Mouse (Mus musculus) layer of hippocampus, adult 9-10 months (tissue): Measurements from ENCODE around the gene Relb.

Experiments used
- DNase-seq: peaks from one replicate; pipeline ENCODE4 v3.0.0; 2022; ENCODE audit warnings: low spot score

The Relb gene

DNA sequence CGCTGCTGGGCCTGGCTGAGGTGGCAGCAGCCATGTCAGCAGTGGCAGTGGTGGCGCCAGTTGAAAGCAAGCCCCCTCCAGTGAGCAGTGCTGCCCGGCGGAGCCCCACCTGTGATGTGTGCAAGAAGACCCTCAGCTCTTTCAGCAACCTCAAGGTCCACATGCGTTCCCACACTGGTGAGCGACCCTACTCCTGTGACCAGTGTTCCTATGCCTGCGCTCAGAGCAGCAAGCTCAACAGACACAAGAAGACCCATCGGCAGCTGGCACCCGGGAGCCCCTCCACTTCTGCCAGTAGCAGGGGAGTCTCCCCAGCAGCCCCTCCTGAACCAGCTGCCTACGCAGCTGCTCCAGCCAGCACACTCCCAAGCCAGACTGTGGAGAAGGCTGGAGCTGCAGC, 49.5 kb downstream of the Relb start:
- no peak for DNase-seq

DNA sequence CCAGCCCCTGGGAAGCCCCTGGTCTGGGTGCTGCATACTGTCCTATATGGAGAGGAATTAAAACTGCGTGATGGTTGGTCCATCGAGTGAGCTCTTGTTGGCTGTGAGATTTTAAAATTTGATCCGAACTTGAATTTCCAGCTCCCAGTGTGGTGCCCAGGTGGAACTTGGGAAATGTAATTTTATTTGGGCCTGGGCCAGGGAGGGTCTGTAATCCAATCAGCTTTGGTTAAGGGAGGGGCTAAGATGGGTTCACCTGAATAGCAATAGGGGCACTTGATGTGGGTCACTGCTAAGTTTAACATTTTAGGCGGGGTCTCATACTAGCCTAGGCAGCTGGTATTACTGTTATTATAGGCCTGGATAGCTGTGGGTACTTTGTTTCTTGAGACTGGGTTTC, 50.8 kb downstream of the Relb start:
- DNase-seq = no peak

DNA sequence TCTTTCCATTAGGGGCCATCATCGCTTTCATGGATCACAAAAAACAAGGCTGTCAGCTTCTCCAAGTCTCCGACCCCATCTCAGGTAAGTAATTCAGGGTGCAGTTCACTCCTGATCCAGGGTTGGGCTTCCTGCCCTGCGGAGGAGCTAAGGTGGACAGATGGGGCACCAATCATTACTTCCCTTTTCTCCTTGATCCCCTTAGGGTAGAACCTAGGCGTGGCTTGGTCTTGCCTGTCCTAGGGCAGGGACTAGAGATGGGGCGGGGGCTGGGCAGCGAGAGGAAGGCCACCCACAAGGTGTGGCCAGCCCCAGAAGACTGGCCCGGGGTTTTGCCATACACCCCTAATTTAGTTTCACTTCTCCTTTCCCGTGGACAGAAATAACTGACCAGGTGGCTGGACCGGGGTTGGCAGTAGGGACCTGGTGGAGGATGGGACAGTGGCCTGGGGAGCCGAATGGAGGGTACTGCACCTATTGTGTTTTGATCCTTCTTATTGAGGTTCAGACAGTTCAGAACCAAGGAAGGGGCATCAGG, 51.3 kb downstream of the Relb start:
- DNase-seq = no peak

DNA sequence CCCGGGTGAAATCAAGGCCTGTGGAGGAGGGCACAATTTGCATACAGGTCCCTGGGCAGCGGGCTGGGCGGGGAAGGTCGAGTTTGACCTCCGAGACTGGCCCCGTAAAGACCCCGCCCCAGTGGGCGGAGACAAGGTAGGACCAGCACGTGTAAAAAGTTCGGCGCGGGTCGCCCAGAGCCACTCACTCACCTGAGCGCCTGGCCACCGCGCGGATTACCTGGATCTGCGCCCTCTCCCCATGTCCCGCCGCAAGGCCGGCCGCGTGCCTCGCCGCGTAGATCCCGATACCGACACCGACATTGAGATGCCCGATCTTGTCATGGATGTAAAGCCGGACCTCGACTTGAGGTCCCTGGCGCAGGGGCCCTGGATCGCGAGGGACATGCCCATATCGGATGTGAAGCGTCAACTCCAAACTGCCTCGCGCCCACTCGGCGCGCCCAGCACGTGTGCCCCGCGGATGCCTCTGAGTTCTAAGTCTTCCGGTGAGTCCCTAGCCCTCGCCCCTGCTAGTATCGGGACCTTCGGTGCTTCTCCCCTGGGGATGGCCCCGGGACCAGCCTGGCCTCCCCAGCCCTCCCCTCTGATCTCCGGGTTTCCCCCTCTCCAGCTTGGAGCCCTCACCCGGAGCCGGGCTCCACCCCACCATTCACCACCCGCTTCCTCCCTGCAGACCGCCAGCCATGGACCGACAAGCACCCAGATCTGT, 51.9 kb downstream of the Relb start, which contains the start of the genes Zfp296 and Gemin7:
TSS of gene Zfp296 (plus strand) at position 147 of the 712 bp plus-strand sequence.
TSS of gene Gemin7 (minus strand) at position 455 of the 712 bp plus-strand sequence.
- DNase-seq = no peak

DNA sequence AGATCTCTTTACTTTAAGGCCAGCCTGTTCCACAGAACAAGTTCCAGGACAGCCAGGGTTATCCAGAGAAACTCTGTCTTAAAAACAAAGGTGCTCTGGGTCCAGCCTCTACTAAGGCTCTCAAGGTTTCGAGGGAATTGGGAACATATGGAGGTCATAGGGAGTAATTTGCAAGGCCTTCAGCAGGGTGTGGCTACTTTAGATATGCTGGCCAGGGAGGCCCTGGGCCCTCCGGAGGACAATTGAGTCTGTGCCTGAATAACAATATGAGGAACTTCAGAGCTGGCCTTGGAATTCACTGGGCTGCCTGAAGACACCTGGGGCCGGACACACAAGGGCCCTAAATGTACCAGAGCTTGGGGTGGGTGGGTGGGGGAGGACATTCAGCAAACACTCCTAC, 53.7 kb downstream of the Relb start:
- DNase-seq = no peak

DNA sequence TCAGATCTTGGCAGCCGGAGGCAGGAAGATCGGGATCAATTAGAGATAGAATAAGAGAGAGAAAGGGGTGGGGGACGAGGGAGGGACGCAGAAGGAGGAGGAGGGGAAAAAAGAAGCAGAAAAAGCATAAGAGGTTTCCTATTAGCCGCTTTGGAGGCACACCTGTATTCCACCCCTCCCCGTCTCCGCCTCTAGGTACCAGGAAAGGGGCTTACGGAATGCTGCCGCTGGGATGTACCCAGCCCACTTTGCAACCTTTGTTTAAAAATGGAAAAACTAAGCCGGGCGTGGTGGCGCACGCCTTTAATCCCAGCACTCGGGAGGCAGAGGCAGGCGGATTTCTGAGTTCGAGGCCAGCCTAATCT, 55.5 kb downstream of the Relb start:
- DNase-seq = no peak

DNA sequence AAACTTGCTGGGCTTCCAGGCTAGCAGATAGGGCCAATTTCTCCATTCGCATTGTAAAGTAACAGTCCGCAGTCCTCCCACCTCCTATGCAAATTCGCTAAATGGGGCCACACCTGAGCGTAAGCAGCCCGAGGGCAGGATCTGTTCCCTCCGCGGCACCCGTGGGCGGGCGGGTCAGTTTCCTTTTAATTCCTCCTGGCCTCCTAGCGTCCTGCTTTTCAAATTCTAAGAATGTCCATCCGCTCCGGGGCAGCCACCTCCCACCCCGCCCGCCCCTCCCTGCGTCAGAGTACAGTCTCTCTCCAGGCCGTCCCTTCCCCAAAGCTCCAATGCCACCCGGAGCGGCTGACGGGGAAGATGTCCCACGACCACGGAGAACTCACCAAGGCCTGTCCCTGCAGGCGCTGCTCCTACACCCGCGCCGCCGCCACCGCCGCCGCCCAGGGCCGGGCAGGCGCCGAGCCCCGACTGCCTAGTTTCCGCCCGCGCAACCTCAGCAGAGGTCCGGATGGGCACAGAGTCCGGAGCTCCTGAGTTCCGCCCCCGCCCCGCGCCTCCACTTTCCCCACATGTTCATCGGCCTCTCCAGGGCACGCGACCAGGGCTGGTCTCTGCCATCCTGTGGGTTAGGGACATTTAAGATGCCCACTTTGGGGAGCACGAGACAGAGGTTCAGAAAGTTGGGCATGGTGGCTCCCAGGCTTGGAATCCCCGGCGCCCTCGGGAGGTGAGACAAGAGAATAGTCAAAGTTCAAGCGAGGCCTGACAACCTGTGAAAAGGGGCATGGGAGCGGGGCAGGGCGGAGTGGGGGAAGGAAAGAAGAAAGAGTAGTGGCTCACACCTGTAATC, 56.1 kb downstream of the Relb start:
- peak; percentile 32 for DNase-seq

DNA sequence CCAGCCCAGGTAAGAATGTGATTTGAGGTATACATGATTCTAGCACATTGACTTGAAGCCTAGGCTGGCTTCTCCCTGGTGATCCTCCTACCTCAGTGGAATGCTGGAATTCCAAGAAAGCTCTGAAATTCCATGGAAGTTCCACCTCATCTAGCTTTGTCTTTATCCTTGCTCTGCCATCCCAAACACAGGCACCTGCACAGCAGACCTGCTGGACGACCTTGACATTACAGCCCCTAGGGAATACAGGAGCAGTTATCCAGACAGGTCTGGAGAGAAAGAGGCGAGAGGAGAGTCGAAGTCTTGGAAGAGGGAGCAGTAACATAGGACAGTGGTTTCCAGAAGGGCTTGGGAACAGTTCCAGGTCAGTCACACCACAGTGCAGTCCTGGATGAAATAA, 59.6 kb downstream of the Relb start:
- DNase-seq = no peak

DNA sequence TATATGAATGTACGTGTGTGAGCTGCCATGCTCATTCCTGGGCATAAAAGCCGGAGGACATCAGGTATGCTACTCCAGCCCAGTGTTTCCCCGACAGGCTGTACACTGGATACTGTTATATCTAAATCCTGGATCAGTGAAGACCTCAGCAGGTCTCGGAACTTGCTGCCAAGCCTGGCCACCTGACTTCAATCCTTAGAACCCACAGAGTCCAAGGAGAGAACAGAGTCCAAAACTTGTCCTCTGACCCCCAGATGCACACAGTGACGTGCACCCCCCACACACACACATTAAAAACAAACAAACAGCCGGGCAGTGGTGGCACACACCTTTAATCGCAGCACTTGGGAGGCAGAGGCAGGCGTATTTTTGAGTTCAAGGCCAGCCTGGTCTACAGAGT, 61.8 kb downstream of the Relb start:
- no peak for DNase-seq

DNA sequence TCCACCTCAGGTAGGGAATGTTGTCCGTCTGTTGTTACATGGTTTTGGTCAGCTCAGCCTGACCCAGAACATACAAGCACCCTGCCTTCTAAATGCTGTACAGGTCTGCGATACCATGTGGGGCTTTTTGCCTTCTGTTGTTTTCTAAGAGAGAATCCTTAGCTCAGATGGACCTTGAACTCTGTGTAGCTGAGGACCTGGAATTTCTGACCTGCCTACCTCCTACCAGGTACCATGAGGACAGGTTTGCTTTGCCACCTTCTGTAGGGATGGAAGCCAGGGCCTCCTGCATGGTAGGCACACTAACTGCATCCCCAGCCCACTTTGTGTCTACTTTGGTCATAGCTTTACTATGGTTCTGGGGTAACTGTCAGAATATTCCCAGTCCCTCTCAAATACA, 63.4 kb downstream of the Relb start:
- no peak for DNase-seq

DNA sequence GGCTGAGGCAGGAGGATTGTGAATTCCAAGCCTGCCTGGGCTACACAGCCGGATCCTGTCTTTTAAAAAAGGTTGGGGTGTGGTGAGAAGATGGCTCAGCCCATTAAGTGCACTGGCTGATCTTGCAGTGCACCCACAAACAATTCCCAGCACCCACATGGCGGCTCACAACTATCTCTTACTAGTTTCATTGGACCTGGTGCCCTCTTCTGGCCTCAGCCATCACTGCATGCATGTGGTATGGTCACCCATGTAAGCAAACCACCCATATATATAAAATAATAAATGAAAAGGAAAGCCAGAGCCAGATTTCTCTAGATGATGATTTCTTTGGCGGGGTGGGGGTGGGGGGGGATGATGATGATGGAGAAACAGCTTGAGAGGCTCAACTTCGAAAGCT, 64.8 kb downstream of the Relb start:
- DNase-seq = no peak

DNA sequence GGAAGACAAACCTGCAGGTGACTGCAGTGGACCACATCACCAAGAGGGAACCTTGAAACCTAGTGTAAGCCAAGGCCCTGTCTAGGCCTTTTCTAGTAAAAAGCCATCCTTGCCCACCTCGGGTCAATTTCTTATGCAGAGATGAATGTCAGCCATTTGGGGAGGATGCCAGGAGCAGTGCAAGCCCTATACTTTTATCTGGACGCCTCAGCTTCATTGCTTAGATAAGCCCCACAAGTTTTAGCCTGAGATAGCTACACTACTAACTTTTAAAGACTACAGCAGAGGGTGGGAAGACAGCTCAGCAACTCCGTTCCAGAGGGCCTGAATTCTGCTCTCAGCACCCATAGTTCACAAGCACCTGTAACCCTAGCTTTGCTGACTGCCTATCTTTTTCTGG, 65.4 kb downstream of the Relb start:
- no peak for DNase-seq

DNA sequence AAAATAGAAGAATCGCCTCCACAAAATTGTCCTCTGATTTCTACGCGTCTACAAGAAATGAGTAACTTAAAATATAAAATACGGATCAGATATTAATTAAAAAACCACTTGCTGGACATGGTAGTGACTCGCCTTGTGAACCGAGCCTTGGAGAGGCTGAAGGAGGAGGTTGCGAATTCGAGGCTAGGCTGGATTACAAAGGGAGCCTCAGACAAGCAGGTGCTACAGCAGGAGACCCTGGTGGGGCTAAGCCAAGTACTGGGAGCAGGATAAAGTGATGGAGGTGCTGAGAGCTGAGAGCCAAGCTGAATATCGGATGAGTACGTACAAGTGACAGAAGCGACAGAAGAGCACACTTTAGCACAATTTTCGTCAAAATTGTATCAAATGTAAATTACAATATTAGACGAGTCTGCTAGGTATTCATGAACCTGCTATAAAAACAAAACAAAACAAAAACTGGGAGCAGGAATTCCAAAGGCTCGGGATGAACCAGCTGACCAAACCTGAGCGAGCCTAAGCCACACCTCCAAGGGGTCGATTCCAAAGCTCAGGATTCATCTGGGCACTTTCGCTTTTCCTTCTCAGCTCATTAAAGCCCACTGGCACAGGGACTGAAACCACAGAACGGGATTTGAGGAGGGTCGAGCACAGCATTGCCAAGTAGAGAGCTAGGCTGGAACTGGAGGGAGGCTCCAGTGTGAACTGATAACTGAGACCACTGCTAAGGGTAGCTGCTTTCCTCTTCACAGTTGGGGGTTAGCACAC, 66.4 kb downstream of the Relb start, which contains the start of gene Ppp1r37:
TSS of gene Ppp1r37 (minus strand) at position 434 of the 768 bp plus-strand sequence.
- DNase-seq = no peak

DNA sequence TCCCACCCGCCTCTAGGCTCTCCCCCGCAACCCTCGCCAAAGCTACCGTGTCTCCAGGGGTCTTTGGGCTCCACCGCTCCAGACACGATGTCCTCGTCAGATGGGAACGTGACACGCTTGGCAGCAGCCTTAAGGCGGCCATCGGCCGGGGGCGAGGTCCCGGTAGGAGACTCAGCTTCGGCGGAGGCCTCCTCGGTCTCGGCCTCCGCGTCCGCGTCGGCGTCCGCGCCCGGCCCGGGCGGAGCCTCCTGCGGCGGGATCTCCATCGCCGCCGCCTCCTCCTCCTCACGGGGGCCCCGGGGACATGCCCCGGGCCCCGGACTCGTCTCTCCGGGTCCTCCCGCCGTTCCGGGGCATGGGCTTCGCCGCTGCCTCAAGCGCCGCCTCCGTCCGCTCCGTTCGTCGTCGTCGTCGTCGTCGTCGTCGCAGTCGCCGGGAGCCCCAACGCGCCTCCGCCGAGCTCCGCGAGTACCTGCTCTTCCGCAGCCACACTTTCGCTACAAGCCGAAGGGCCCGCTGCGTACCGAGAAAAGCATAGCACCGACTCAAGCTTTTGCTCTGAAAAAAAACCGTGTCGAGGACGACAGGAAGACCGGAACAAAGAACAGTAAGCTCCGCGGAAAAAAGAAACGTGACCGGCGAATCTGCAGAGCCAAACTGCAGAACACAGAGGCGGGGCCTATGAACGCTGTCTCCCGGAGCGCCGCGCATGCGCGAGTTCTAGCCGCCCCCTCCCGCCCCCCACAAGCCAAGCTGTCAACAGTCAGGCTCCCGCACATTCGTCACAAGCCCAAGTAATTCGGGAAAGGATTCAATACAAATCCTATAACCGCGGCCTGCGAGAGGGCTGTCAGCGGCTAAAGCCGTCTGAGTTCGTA, 67.2 kb downstream of the Relb start:
- DNase-seq = peak; percentile 77

DNA sequence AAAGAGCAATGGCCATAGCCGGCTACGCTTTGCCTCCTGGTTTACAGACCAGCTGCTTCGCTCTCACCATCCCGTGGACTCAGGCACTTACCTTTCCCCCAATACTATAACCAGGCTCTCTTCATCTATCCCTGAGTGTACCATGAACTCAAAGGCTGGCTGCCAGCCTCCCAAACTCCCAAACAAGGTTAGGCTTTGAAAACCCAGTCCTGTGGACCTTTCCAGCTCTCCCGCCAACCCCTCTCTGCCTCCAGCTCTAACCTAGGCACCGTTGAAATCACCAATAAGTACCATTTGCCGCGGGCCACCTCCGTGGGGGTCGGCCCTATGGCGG, 67.8 kb downstream of the Relb start:
- no peak for DNase-seq

DNA sequence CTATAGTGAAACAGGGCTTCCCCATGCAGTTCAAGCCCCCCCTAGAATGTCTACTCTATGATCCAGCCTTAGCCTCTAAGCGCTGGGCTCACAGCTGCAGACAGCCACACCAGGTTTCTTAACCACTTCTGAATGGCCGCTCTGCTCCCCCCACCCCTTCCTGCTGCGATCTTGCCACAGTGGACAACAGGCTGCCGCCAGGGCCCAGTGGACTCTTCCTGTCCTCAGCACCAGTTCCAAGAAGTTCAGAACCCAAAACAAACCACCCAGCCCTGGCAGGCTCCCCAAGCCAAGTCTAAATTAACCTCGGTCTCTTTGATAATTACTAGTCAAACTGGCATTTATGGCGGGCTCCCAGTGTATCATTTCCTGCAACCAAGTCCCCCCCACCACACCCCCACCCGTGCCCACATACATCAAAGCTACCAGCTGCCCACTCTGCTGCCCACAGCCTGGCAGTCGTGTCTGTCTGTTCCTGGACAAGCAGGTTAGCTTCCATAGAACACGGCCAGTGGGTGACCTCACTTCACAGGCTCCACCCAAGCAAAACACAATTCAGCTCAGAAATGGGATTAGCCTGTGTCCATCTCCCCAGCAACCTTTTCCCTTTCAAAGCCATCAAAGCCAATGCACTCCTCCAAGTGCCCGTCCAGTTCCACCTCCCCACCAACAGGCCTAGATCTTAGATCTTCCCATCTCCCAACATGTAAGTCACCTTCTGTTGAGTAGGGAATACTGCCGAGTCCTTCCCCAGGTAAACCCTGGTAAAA, 68.6 kb downstream of the Relb start:
- no peak for DNase-seq

DNA sequence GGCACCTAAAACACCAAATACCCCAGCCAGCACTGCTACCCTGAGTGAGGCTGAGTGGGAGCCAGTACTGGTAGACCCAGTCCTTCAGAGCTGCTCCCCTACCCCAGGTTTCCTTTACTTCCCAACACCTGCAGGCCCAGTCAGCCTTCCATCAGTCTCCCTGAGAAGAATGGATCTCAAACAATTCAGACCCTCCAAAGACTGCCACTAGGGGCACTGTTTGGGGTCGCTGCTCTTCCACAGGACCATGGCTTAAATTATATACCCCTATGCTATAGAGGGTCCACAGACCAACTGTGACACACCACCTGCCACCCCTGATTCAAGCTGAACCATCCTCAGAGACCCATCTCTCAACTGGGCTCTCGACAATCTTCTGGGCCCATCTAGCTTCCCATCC, 70.3 kb downstream of the Relb start:
- no peak for DNase-seq

DNA sequence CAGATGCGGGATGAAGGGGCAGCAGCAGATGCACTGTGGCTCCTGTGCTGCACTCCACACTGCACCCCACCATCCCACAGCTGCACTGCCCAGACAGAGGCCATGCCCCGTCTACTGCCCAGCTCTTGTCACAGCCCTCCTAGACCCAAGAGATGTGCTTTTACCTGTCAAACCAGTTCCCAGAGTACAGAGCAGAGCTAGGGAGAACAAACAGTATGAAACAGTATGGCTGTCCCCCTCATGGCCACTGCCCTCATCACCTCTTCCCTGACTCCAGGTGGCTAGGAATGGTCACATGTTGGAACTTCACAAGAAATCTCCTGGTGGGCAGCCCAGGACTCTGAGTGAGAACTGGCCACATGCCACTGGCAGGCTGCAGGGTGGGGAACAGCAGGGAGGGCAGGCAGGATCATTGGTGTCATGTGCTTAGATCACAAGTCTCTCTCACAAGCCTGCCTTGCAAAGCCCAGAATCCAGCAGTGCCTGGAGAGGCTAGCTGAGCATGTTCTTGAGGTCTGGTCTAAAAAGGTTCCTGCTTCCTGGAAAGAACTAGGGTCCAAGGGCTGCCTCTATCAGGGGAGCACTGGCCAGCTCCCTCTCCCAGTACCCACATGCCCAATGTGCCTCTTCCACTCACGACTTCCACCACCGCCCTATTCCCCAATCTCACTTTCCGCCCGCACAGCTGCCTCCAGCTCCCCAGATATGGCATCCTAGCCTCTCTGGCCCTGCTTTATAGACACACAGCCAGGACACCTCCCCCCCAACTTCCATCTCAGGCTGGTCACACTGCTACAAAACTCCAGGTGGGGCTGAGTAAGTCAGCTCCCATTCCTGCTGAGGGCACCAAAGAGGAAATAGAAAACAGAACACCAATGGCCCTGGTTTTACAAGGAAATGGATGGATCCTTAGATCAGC, 71.0 kb downstream of the Relb start:
- no peak for DNase-seq

DNA sequence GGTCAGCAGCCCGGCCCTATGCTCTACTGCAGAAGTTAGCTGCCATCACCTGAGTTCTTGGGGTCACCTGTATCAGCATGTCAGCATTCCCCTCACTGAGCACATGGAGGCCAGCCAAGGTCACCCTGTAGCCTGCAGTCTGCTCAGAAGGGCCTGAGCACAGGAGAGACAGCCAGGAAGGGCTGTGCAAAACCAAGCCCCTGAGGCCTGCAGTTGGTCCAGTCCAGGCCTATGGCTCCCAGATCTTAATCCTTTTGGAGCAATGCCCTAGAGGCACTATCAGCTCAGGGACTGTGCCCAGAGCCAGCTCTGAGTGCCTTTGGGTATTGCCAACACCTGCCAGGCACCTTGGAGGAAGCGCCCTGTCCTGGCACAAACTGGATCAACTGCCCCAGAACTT, 72.2 kb downstream of the Relb start:
- no peak for DNase-seq
